ENCODE assay signal across 13 mouse cellular contexts in genomic region chr4:44709740-44710700, GRCm38 (mm10). TPM values are rescaled to one million over a fixed set of nuclear protein-coding genes. Genes with fewer than 3 reads are reported as not detected.
DNase-seq lines count a peak whose midpoint lies in the region; ATAC-seq and TF ChIP-seq lines count a peak whose summit lies in the region.
"Had no signal": no experiment of that assay in that cellular context is flagged by ENCODE, and none has a peak within 500 bp of the region (broad histone marks: within the 10 kb centered on the region; RNA-seq: fewer than 3 reads in every experiment).

Gene Pax5, minus strand, starts transcription at chr4:44710487.

- no peak for TF ChIP-seq EP300 in heart, postnatal 0 days (IDR thresholded peaks at IDR 0.05; ENCODE audit: low read depth)

- TF ChIP-seq POLR2A in testis, adult 2 months (IDR thresholded peaks at IDR 0.05; ENCODE audit: control insufficient read depth, low read depth, low read length): no peak

- no peak for DNase-seq in heart, postnatal 0 days (ENCODE audit: low spot score)
- DNase-seq in heart, adult 11 months: no peak
- DNase-seq in testis, postnatal 10 days (ENCODE audit: low spot score): no peak
- no peak for DNase-seq in layer of hippocampus, postnatal 36 days
- no peak for DNase-seq in yolk sac, embryonic 10.5 days (ENCODE audit: low spot score)
- DNase-seq: cerebellum, adult 9-10 months; kidney, adult 11 months had no signal

- no peak within 1 kb of the TSS for H3K9ac ChIP-seq in heart, postnatal 0 days (replicated peaks; ENCODE audit: low read depth, low read length)
- H3K9ac ChIP-seq in limb, embryonic 12.5 days (replicated peaks): no peak within 1 kb of the TSS
- H3K9ac ChIP-seq: neural tube, embryonic 13.5 days had no signal

- H3K4me1 ChIP-seq in heart, postnatal 0 days (ENCODE audit: control insufficient read depth, insufficient read depth): no peaks in the 10 kb centered on the region
- H3K4me1 ChIP-seq in testis, adult 2 months (ENCODE audit: control insufficient read depth, insufficient read depth, low read length): peaks cover 19% of the 10 kb centered on the region
- H3K4me1 ChIP-seq in limb, embryonic 12.5 days (replicated peaks): peaks cover 20% of the 10 kb centered on the region

- H3K27ac ChIP-seq in heart, postnatal 0 days (ENCODE audit: low read depth): no peak within 1 kb of the TSS
- no peak within 1 kb of the TSS for H3K27ac ChIP-seq in testis, adult 2 months (ENCODE audit: control insufficient read depth, insufficient read depth, low read depth, low read length)
- H3K27ac ChIP-seq in limb, embryonic 12.5 days: no peak within 1 kb of the TSS
- H3K27ac ChIP-seq: heart, adult 2 months; neural tube, embryonic 13.5 days had no signal

- H3K9me3 ChIP-seq in heart, postnatal 0 days (replicated peaks; ENCODE audit: control insufficient read depth, low read length): no peaks in the 10 kb centered on the region
- H3K9me3 ChIP-seq in limb, embryonic 12.5 days: no peaks in the 10 kb centered on the region
- H3K9me3 ChIP-seq: neural tube, embryonic 13.5 days had no signal

- H3K27me3 ChIP-seq in heart, postnatal 0 days (ENCODE audit: control insufficient read depth, insufficient read depth, low read length): peaks cover 99% of the 10 kb centered on the region
- H3K27me3 ChIP-seq in testis, adult 2 months (ENCODE audit: control insufficient read depth, insufficient read depth, low read length): peaks cover 11% of the 10 kb centered on the region
- H3K27me3 ChIP-seq in limb, embryonic 12.5 days: peaks cover 98% of the 10 kb centered on the region

- no peak within 1 kb of the TSS for H3K4me2 ChIP-seq in heart, postnatal 0 days (ENCODE audit: low read depth, low read length)
- H3K4me2 ChIP-seq in limb, embryonic 12.5 days: peak within 1 kb of the TSS; percentile 30

- no peak for ATAC-seq in heart, postnatal 0 days (ENCODE audit: insufficient read depth, low read depth)
- ATAC-seq in limb, embryonic 12.5 days (ENCODE audit: insufficient number of reproducible peaks, insufficient read depth, low FRiP score, low TSS enrichment, low read depth): no peak

- 0 out of 2 replicates have a peak within 1 kb of the TSS, but pooled peaks have one; percentile 18 for H3K4me3 ChIP-seq in heart, postnatal 0 days (ENCODE audit: low read depth, low read length)
- no peak within 1 kb of the TSS for H3K4me3 ChIP-seq in testis, adult 2 months (ENCODE audit: control insufficient read depth, low read depth, low read length)
- H3K4me3 ChIP-seq in limb, embryonic 12.5 days (replicated peaks): peak within 1 kb of the TSS; percentile 21
- H3K4me3 ChIP-seq: heart, adult 2 months; neural tube, embryonic 13.5 days had no signal

- no peak for TF ChIP-seq CTCF in heart, postnatal 0 days (IDR thresholded peaks at IDR 0.05; ENCODE audit: low read depth)
- no peak for TF ChIP-seq CTCF in testis, adult 2 months (IDR thresholded peaks at IDR 0.05; ENCODE audit: control insufficient read depth, insufficient read depth, insufficient replicate concordance, low read depth, low read length)

- WGBS in heart, postnatal 0 days: 29% methylated on average over 16 of the region's 16 CpGs
- WGBS in limb, embryonic 12.5 days: 28% methylated on average over 16 of the region's 16 CpGs

- H3K36me3 ChIP-seq in heart, postnatal 0 days (replicated peaks; ENCODE audit: control insufficient read depth, insufficient read depth, low read length): no peaks in the 10 kb centered on the region
- H3K36me3 ChIP-seq in testis, adult 2 months (ENCODE audit: control insufficient read depth, insufficient read depth, low read length): no peaks in the 10 kb centered on the region
- no peaks in the 10 kb centered on the region for H3K36me3 ChIP-seq in limb, embryonic 12.5 days
- H3K36me3 ChIP-seq: neural tube, embryonic 13.5 days had no signal

RNA-seq across cellular contexts. Expression of gene Pax5, which starts in this region (rescaled TPM):
- total RNA-seq in heart, postnatal 0 days (2014; rRNA removed; ENCODE audit: low replicate concordance): 0.04 TPM in 1 of 2 replicates, not detected in the other
- polyA plus RNA-seq in heart, postnatal 0 days (2015; fragmentation: Nextera tagmentation; extraction: Ambion mirVana): not detected in 2 replicates
- polyA plus RNA-seq in testis, adult 2 months (2012; rRNA removed): 50.1 and 52.6 TPM in 2 replicates
- polyA plus RNA-seq in limb, embryonic 12.5 days (2016; fragmentation: Nextera tagmentation; extraction: Ambion mirVana): not detected in 2 replicates
- under 1 TPM; 0.05 to 0.99 TPM for total RNA-seq in layer of hippocampus, postnatal 36 days (2021)
- total RNA-seq: megakaryocyte progenitor cell, adult 5-6 weeks had no signal
- polyA plus RNA-seq: stomach, embryonic 14.5 days had no signal

Comparison
In these comparisons a context has a peak if more than half of its experiments do, and no peak if none do; other contexts are left out.
1. RNA of gene Pax5 (polyA plus RNA-seq): 50.1 to 52.6 TPM in testis, adult 2 months; not detected in limb, embryonic 12.5 days and not detected in heart, postnatal 0 days; every median in the first group is over 10 times any median in the second.